Comparison of ENCODE assay signal across 8 mouse cellular contexts in genomic region chr7:35215225-35215624, GRCm38 (mm10). TPM values are rescaled to one million over a fixed set of nuclear protein-coding genes. Genes with fewer than 3 reads are reported as not detected.
DNase-seq lines count a peak whose midpoint lies in the region; ATAC-seq and TF ChIP-seq lines count a peak whose summit lies in the region.

TSS of gene Lrp3 (minus strand) at chr7:35215498.

- H3K4me2 ChIP-seq in hindbrain, embryonic 12.5 days (replicated peaks): peak within 1 kb of the TSS; percentile 75

- peaks cover 30% of the 10 kb centered on the region for H3K27me3 ChIP-seq in Patski
- H3K27me3 ChIP-seq in hindbrain, embryonic 12.5 days: peaks cover 4% of the 10 kb centered on the region; the same call in 1 of the 2 replicates

- peak within 1 kb of the TSS; percentile 92 for H3K27ac ChIP-seq in hindbrain, embryonic 12.5 days

- H3K9me3 ChIP-seq in hindbrain, embryonic 12.5 days (replicated peaks): no peaks in the 10 kb centered on the region

- peak within 1 kb of the TSS; percentile 81 for H3K4me3 ChIP-seq in hindbrain, embryonic 12.5 days

- in situ Hi-C loops in Patski (cut with MboI; ENCODE audit: low pct_unique_long_range_greater_than_20kb): no loop called here

- under 1% methylated on average over 43 of the region's 53 CpGs for WGBS in hindbrain, embryonic 12.5 days

- peak; percentile 47 for ATAC-seq in Patski
- peak; percentile 90 for ATAC-seq in hindbrain, embryonic 12.5 days (ENCODE audit: low FRiP score)

- no peak for TF ChIP-seq CTCF in Patski (IDR thresholded peaks at IDR 0.05)

- H3K4me1 ChIP-seq in hindbrain, embryonic 12.5 days: peaks cover 22% of the 10 kb centered on the region

- POLR2A ChIA-PET in Patski (lab: Charles Lee): no interaction called here

- no peak for DNase-seq in Patski (ENCODE audit: low read depth, low spot score)
- peak; percentile 76 for DNase-seq in cerebellum, adult 9-10 months
- peak in 1 of 2 experiments; percentile 67 for DNase-seq in frontal cortex, adult 2 months (ENCODE audit: extremely low spot score in 1 of 2, low spot score in 1 of 2)
- peak; percentile 57 to 68 for DNase-seq in layer of hippocampus, postnatal 36 days
- peak; percentile 84 for DNase-seq in lung, postnatal 10 days
- DNase-seq in right cerebral cortex, adult 18-20 months: peak; percentile 69
- DNase-seq in natural killer cell, adult 2 months (ENCODE audit: low spot score in 2 of 2): no peak

- CTCF ChIA-PET in Patski (lab: Charles Lee): no interaction called here

- H3K9ac ChIP-seq in hindbrain, embryonic 12.5 days: peak within 1 kb of the TSS; percentile 94

- peaks cover 28% of the 10 kb centered on the region for H3K36me3 ChIP-seq in hindbrain, embryonic 12.5 days

RNA-seq across cellular contexts. Expression of gene Lrp3, which starts in this region (rescaled TPM):
- 5.1 TPM for polyA plus RNA-seq in Patski (2021)
- 53.7 and 57.4 TPM in 2 replicates for polyA plus RNA-seq in frontal cortex, adult 2 months (2012; rRNA removed)
- 17.9 and 19.3 TPM in 2 replicates for polyA plus RNA-seq in hindbrain, embryonic 12.5 days (2016; fragmentation: Nextera tagmentation; extraction: Ambion mirVana)
- 10 to 100 TPM; 72.8 to 73.5 TPM for total RNA-seq in layer of hippocampus, postnatal 36 days (2021)

Comparison
In these comparisons a context has a peak if more than half of its experiments do, and no peak if none do; other contexts are left out.
1. DNase-seq: peak in cerebellum, adult 9-10 months (single experiment), layer of hippocampus, postnatal 36 days (2 of 2), lung, postnatal 10 days (single experiment) and right cerebral cortex, adult 18-20 months (single experiment); none in Patski (single experiment) and natural killer cell, adult 2 months (0 of 2).